Mouse (Mus musculus) testis, adult 2 months (tissue): ENCODE results near the gene Hcrtr1.

Source experiments
- CTCF ChIP-seq: fragments of 200-500 bp; IDR thresholded peaks from 2 replicates; pipeline ENCODE4 v1.5.1; 2012; ENCODE audit warnings: low read depth, mild to moderate bottlenecking, inconsistent platforms, low read length, moderate library complexity; ENCODE audit not compliant: control insufficient read depth, insufficient read depth, insufficient replicate concordance
- POLR2A ChIP-seq: fragments of 200-500 bp; IDR thresholded peaks from 2 replicates; pipeline ENCODE4 v1.6.1; 2012; ENCODE audit warnings: low read depth, mild to moderate bottlenecking, inconsistent platforms, low read length, moderate library complexity; ENCODE audit not compliant: control insufficient read depth

DNA sequence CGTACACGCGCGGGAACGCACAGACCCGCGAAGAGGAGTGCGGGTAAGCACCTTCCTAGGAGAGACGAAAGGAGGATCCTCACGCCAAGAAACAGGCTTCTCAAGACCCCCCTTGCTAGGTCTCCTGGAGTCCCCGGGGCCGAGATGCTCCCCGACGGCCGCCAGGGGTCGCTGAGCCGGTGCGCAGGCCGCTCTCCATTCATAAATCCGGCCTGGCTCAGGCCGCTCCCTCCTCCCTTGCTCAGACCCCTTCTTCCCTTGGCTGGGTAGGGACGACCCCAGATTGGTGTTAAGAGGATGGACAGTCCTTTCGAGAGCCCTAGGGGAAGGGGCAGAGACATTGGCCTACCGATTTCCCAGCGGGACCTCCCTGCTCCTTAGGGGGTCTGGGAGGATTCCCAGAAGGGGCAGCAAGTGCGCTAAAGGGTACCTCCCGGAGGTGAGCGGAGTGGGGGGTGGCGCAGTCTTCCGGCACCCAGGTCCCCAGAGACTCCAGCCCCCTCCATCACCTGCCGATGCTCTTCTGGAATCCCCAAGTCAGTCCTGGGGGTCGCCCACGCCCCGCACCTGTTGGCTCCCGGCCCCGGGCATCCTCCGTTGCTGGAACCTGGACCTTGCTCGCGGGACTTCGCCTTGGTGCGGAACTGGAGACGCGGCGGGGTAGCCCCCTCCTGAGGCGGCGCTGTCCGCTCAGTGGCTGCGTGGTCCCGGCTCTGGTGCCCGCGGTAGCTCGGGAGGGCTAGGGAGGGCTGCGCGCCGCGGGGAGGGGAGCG lies 532 bp downstream of the Hcrtr1 start:
- TF ChIP-seq CTCF, result peak; percentile 70
- TF ChIP-seq POLR2A, result no peak
